Mouse (Mus musculus): ENCODE measurements around the gene Cbx6.

- TF ChIP-seq POLR2A (IDR thresholded peaks at IDR 0.05; ENCODE audit: low read depth, low read length) (no peak), CTCF (IDR thresholded peaks at IDR 0.05; ENCODE audit: extremely low read depth, insufficient read depth, insufficient read length, insufficient replicate concordance) (no peak)
Measured at GRCm38 (mm10) chr15:79813666-79814258, 20.7 kb downstream of the Cbx6 start.
